Mouse (Mus musculus) left cerebral cortex, adult 8-10 months (tissue): ENCODE data around the gene Rsph9. TPM values are rescaled to one million over a fixed set of nuclear protein-coding genes. Genes with fewer than 3 reads are reported as not detected.

Source experiments
- total RNA-seq, 4 experiments: library from RNA; stranded (reverse); gene quantifications; 2 replicates each; pipeline ENCODE4 v1.2.4; 2022

Rsph9 gene
- total RNA-seq, 4 experiments from 2014 or later, result 17.8 to 21.3 (median 19.5) TPM

Other genes with a start within 250 kb of the Rsph9 start
- 10 to 100 TPM; 77.1 to 81.3 (median 79.9) TPM for gene Vegfa, start 111.8 kb downstream of the Rsph9 start, total RNA-seq
- gene Mrps18a, start 33.2 kb downstream of the Rsph9 start, total RNA-seq, result 10 to 100 TPM; 85.2 to 92.1 (median 89.0) TPM
- gene Mad2l1bp, start 9.3 kb upstream of the Rsph9 start, total RNA-seq, result 10 to 100 TPM; 13.0 to 15.8 (median 14.3) TPM
- gene Gtpbp2, start 16.8 kb upstream of the Rsph9 start, total RNA-seq, result 100 to 1,000 TPM in 3 of 4 experiments, 10 to 100 TPM in 1; 93.8 to 107 (median 103) TPM
- 1 to 10 TPM; 5.3 to 7.8 (median 6.8) TPM for gene Polh, start 58.4 kb upstream of the Rsph9 start, total RNA-seq
- gene Xpo5, start 58.6 kb upstream of the Rsph9 start, total RNA-seq, result 10 to 100 TPM; 38.3 to 42.7 (median 41.8) TPM
- gene Polr1c, start 103.8 kb upstream of the Rsph9 start, total RNA-seq, result 10 to 100 TPM; 35.4 to 42.3 (median 40.2) TPM
- 10 to 100 TPM; 72.8 to 90.6 (median 79.7) TPM for gene Yipf3, start 103.9 kb upstream of the Rsph9 start, total RNA-seq
- gene Lrrc73, start 109.3 kb upstream of the Rsph9 start, total RNA-seq, result 10 to 100 TPM; 50.2 to 55.0 (median 53.3) TPM
- gene Tjap1, start 138.8 kb upstream of the Rsph9 start, total RNA-seq, result 10 to 100 TPM; 37.5 to 43.9 (median 42.3) TPM
- 10 to 100 TPM; 43.9 to 52.8 (median 50.2) TPM for gene Dlk2, start 153.2 kb upstream of the Rsph9 start, total RNA-seq
- gene Abcc10, start 184.1 kb upstream of the Rsph9 start, total RNA-seq, result 10 to 100 TPM in 2 of 4 experiments, 1 to 10 TPM in 2; 8.8 to 12.0 (median 10.4) TPM
- gene Zfp318, start 239.5 kb upstream of the Rsph9 start, total RNA-seq, result 10 to 100 TPM; 56.7 to 67.4 (median 63.1) TPM